Mouse (Mus musculus) heart, adult 2 months (tissue): ENCODE data around the gene Tmem63b. TPM values are rescaled to one million over a fixed set of nuclear protein-coding genes. Genes with fewer than 3 reads are reported as not detected.

Source experiments
- DNase-seq, 2 experiments: peaks; one replicate each; pipeline ENCODE4 v3.0.0; 2021
- H3K27ac ChIP-seq: fragments of 200-600 bp; 2 replicates; pipeline ENCODE4 v1.8.1; 2022
- H3K27me3 ChIP-seq: fragments of 200-500 bp; 2 replicates; pipeline ENCODE4 v1.6.1; 2012; ENCODE audit warnings: mild to moderate bottlenecking, low read length, inconsistent platforms, mixed read lengths; ENCODE audit not compliant: control insufficient read depth, insufficient read depth
- H3K36me3 ChIP-seq: fragments of 200-500 bp; 2 replicates; pipeline ENCODE4 v1.6.1; 2012; ENCODE audit warnings: low read length, inconsistent platforms; ENCODE audit not compliant: control insufficient read depth, insufficient read depth
- H3K4me1 ChIP-seq: fragments of 200-500 bp; 2 replicates; pipeline ENCODE4 v1.6.1; 2011; ENCODE audit warnings: low read length; ENCODE audit not compliant: control insufficient read depth, insufficient read depth
- H3K4me3 ChIP-seq: fragments of 200-600 bp; 2 replicates; pipeline ENCODE4 v1.8.1; 2022
- H3K79me2 ChIP-seq: fragments of 200-500 bp; replicated peaks from 2 replicates; pipeline ENCODE4 v1.6.1; 2012; ENCODE audit warnings: mild to moderate bottlenecking, inconsistent platforms, low read length, moderate library complexity, mixed read lengths; ENCODE audit not compliant: control insufficient read depth, insufficient read depth
- H3K9ac ChIP-seq: fragments of 200-500 bp; 2 replicates; pipeline ENCODE4 v1.6.1; 2012; ENCODE audit warnings: low read depth, mild to moderate bottlenecking, control low read depth, inconsistent platforms, low read length, mixed read lengths
- CTCF ChIP-seq: fragments of 200-600 bp; IDR thresholded peaks from 2 replicates; pipeline ENCODE4 v1.8.1; 2022; ENCODE audit warnings: antibody characterized with exemption, mild to moderate bottlenecking, moderate library complexity
- EP300 ChIP-seq: fragments of 200-500 bp; IDR thresholded peaks from 2 replicates; pipeline ENCODE4 v1.6.1; 2011; ENCODE audit warnings: low read depth, low read length, control low read depth; ENCODE audit not compliant: insufficient read depth
- POLR2A ChIP-seq: fragments of 200-500 bp; IDR thresholded peaks from 2 replicates; pipeline ENCODE4 v1.6.1; 2011; ENCODE audit warnings: mild to moderate bottlenecking, low read depth, low read length, control low read depth; ENCODE audit not compliant: insufficient read depth
- WGBS: fragments of 180-500 bp; shearing (Covaris S2); methylation state at CpG from one replicate; pipeline ENCODE4 v1.1.7; 2018; 5-methylcytosine and 5-hydroxymethylcytosine counted together
- intact Hi-C: fragments of 180-260 bp; cut with DNase I; formaldehyde crosslinking; loops from one replicate; pipeline ENCODE4 v1.15.1; 2025
- long read RNA-seq: library from polyadenylated mRNA; stranded (forward); transcript quantifications from one replicate; pipeline ENCODE4 v2.0.0, GENCODE M21; 2021
- polyA plus RNA-seq: library from polyadenylated mRNA; depleted of rRNA; stranded (reverse); fragments of >200 nt; gene quantifications from 2 replicates; pipeline ENCODE4 v1.2.3, GENCODE M21; 2012; rRNA removed
- total RNA-seq, 2 experiments: library from RNA; stranded (reverse); gene quantifications; 2 replicates each; pipeline ENCODE4 v1.2.3; 2021

The Tmem63b gene
- total RNA-seq (10 to 100 TPM; 81.8 to 90.1 TPM), polyA plus RNA-seq (122 and 154 TPM in 2 replicates)
- long read RNA-seq, transcript Tmem63b-201 (24 exons, 3,284 nt) = major isoform, 28 of 49 reads
- long read RNA-seq, partial matches to known transcripts = 4 of 49 reads
- long read RNA-seq, other reads (novel, unspliced or antisense) = 17 of 49 reads

GRCm38 (mm10) chr17:45686716-45687115 is at the start of gene Tmem63b:
Gene Tmem63b, minus strand, starts transcription at chr17:45686905.
- WGBS = 6% methylated on average over 12 of the region's 12 CpGs
- Histone ChIP-seq H3K4me3 (peak within 1 kb of the TSS; percentile 99), H3K9ac (peak within 1 kb of the TSS; percentile 91), H3K4me1 (peaks cover 9% of the 10 kb centered on the region), H3K27ac (peak within 1 kb of the TSS; percentile 92), H3K79me2 (peaks cover 8% of the 10 kb centered on the region), H3K36me3 (no peaks in the 10 kb centered on the region), H3K27me3 (no peaks in the 10 kb centered on the region; the same call in 1 of the 2 replicates)
- no peak for TF ChIP-seq EP300
- TF ChIP-seq CTCF = no peak
- TF ChIP-seq POLR2A = no peak
- intact Hi-C loops = no loop called here
- DNase-seq = no peak

GRCm38 (mm10) chr17:45735382-45736310 is 48.9 kb upstream of the Tmem63b start:
- WGBS = 9% methylated on average over 10 of the region's 10 CpGs
- peaks cover 7% of the 10 kb centered on the region for H3K4me1 ChIP-seq

GRCm38 (mm10) chr17:45734881-45735280 is 48.2 kb upstream of the Tmem63b start:
- peak; percentile 28 to 41 for DNase-seq
- Histone ChIP-seq H3K36me3 (no peaks in the 10 kb centered on the region), H3K4me3 (no peak overlapping the region), H3K4me1 (peaks cover 7% of the 10 kb centered on the region), H3K79me2 (no peaks in the 10 kb centered on the region), H3K9ac (no peak overlapping the region), H3K27me3 (no peaks in the 10 kb centered on the region), H3K27ac (peak overlapping the region; percentile 55)
- WGBS = 62% methylated on average over 4 of the region's 4 CpGs
- TF ChIP-seq POLR2A (no peak), EP300 (0 out of 2 replicates have a peak, but pooled peaks have one; percentile 12), CTCF (no peak)
- intact Hi-C loops = loop anchor here (1.0 to 10.0 kb wide), 6 partner anchors 80 to 562 kb away; partner anchors contain the start of genes Dlk2, Gtpbp2 and Vegfa

More at GRCm38 (mm10) chr17:45735382-45736310, 48.9 kb upstream of the Tmem63b start:
- peak; percentile 82 to 87 for DNase-seq
- intact Hi-C loops = loop anchor here (1.0 to 10.0 kb wide), 5 partner anchors 79 to 429 kb away; partner anchors contain the start of genes Gtpbp2 and Vegfa
- Histone ChIP-seq H3K9ac (peak overlapping the region; percentile 71), H3K79me2 (no peaks in the 10 kb centered on the region), H3K27ac (peak overlapping the region; percentile 79), H3K36me3 (no peaks in the 10 kb centered on the region), H3K27me3 (no peaks in the 10 kb centered on the region), H3K4me3 (peak overlapping the region; percentile 62)
- TF ChIP-seq EP300 (peak; percentile 41; the same call in 1 of the 2 replicates), CTCF (peak; percentile 92), POLR2A (no peak)

GRCm38 (mm10) chr17:45734333-45734732 is 47.6 kb upstream of the Tmem63b start:
- Histone ChIP-seq H3K36me3 (no peaks in the 10 kb centered on the region), H3K27me3 (no peaks in the 10 kb centered on the region), H3K9ac (no peak overlapping the region), H3K27ac (peak overlapping the region; percentile 55), H3K4me1 (peaks cover 7% of the 10 kb centered on the region), H3K4me3 (no peak overlapping the region), H3K79me2 (no peaks in the 10 kb centered on the region)
- DNase-seq = no peak
- WGBS = 63% methylated on average over 3 of the region's 3 CpGs
- TF ChIP-seq CTCF (no peak), POLR2A (no peak), EP300 (no peak)
- intact Hi-C loops = loop anchor here (2.0 to 10.0 kb wide), 3 partner anchors 80 to 563 kb away; partner anchors contain the start of genes Dlk2 and Gtpbp2

- Histone ChIP-seq H3K79me2 (no peaks in the 10 kb centered on the region), H3K9ac (peak within 1 kb of the TSS; percentile 60), H3K27ac (peak within 1 kb of the TSS; percentile 55), H3K4me1 (peaks cover 7% of the 10 kb centered on the region), H3K27me3 (no peaks in the 10 kb centered on the region), H3K36me3 (no peaks in the 10 kb centered on the region), H3K4me3 (peak within 1 kb of the TSS; percentile 20; the same call in 1 of the 2 replicates)
- WGBS = 3% methylated on average over 41 of the region's 41 CpGs
- TF ChIP-seq EP300 (no peak), POLR2A (no peak), CTCF (no peak)
- DNase-seq = peak; percentile 70 to 76
- intact Hi-C loops = loop anchor here (2.0 to 10.0 kb wide), 3 partner anchors 81 to 563 kb away; partner anchors contain the start of genes Dlk2 and Gtpbp2
Measured at GRCm38 (mm10) chr17:45733735-45734301, 47.1 kb upstream of the Tmem63b start, which contains the start of gene 1600014C23Rik. Gene 1600014C23Rik, minus strand, starts transcription at chr17:45733844.
